Mouse (Mus musculus) testis, adult 2 months (tissue): ENCODE measurements at regions not wholly inside any gene's neighbourhood (a gene's known extent, or its start where the extent isn't known, plus 50 kb on each side); places are given as distances from the start of the nearest gene placed in this dataset.

Source experiments
- H3K27ac ChIP-seq: fragments of 200-500 bp; 2 replicates; pipeline ENCODE4 v1.5.1; 2012; ENCODE audit warnings: low read depth, low read length; ENCODE audit not compliant: control insufficient read depth, insufficient read depth
- H3K27me3 ChIP-seq: fragments of 200-500 bp; 2 replicates; pipeline ENCODE4 v1.6.1; 2012; ENCODE audit warnings: mild to moderate bottlenecking, low read length, moderate library complexity; ENCODE audit not compliant: control insufficient read depth, insufficient read depth
- H3K36me3 ChIP-seq: fragments of 200-500 bp; 2 replicates; pipeline ENCODE4 v1.6.1; 2012; ENCODE audit warnings: mild to moderate bottlenecking, low read length; ENCODE audit not compliant: control insufficient read depth, insufficient read depth
- H3K4me1 ChIP-seq: fragments of 200-500 bp; 2 replicates; pipeline ENCODE4 v1.6.1; 2012; ENCODE audit warnings: low read length; ENCODE audit not compliant: control insufficient read depth, insufficient read depth
- H3K4me3 ChIP-seq: fragments of 200-500 bp; 2 replicates; pipeline ENCODE4 v1.5.1; 2012; ENCODE audit warnings: low read depth, mild to moderate bottlenecking, low read length, moderate library complexity, mixed read lengths; ENCODE audit not compliant: control insufficient read depth
- CTCF ChIP-seq: fragments of 200-500 bp; IDR thresholded peaks from 2 replicates; pipeline ENCODE4 v1.5.1; 2012; ENCODE audit warnings: low read depth, mild to moderate bottlenecking, inconsistent platforms, low read length, moderate library complexity; ENCODE audit not compliant: control insufficient read depth, insufficient read depth, insufficient replicate concordance
- POLR2A ChIP-seq: fragments of 200-500 bp; IDR thresholded peaks from 2 replicates; pipeline ENCODE4 v1.6.1; 2012; ENCODE audit warnings: low read depth, mild to moderate bottlenecking, inconsistent platforms, low read length, moderate library complexity; ENCODE audit not compliant: control insufficient read depth

DNA sequence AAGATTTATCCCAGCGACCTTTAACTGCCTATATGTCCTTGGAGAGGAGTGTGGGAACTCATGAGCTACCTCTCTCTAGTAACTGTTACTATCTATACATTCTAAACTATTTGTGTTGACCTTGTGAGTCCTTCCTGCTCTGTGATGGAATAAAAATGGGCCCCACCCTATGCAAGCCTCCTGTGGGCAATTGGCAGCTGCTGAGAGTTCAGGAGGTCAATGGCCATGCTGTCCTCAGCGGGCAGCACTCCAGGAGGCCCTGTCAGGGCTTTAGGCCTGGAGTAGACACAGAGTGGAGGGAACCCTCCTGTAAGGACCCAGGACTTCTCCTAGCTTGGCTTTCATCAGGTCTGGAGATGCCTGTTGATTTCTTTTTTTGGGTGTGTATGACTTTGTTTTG is 373.1 kb downstream of the Slc4a3 start:
- Histone ChIP-seq H3K27ac (no peak overlapping the region), H3K27me3 (no peaks in the 10 kb centered on the region)
- TF ChIP-seq POLR2A (no peak), CTCF (no peak)

DNA sequence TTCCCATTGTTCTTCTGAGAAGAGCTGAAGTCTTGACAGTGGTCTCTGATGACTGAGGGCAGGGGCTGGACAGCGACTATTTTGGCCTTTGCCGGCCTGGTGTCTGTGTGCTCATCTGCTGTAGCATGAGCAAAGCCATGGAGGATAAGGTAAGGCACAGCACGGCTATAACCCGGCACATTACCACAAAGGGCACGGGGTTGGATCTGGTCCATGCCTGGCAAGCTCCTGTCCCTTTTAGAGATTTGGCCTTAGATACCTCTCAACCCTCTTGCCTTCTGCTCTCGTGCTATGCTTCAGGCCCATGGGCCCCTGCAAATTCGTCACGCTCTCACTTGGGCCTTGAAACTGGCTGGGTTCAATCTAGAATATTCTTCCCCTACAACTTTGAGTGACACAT is 379.0 kb downstream of the Slc4a3 start:
- Histone ChIP-seq H3K36me3 (no peaks in the 10 kb centered on the region), H3K4me1 (no peaks in the 10 kb centered on the region), H3K27me3 (no peaks in the 10 kb centered on the region), H3K27ac (no peak overlapping the region), H3K4me3 (no peak overlapping the region)
- TF ChIP-seq POLR2A (no peak), CTCF (no peak)

More for the DNA sequence above, 373.1 kb downstream of the Slc4a3 start:
- H3K4me3 ChIP-seq, result no peak overlapping the region
- no peaks in the 10 kb centered on the region for H3K36me3 ChIP-seq
- no peaks in the 10 kb centered on the region for H3K4me1 ChIP-seq

DNA sequence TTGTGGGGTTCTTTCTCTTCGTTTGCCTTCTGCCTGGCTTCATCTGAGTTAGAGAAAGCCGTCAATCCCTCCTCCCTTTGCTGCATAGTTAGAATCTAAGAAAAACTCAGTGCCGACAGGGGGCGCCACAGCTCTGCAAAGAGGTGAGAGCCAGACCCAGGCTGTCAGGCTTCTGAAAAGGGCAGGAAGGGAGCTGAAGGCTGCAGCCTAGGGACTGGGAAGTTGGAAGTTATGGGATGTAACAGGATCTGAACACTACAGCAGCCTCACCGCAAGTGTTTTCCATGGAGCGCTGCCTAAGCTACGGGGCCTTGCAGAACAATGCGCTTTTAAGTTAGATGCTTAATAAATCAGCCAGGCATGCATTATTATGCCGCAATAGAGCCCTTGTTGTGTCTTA is 379.7 kb downstream of the Slc4a3 start:
- Histone ChIP-seq H3K36me3 (no peaks in the 10 kb centered on the region), H3K27me3 (no peaks in the 10 kb centered on the region), H3K4me3 (no peak overlapping the region), H3K27ac (no peak overlapping the region), H3K4me1 (no peaks in the 10 kb centered on the region)
- TF ChIP-seq CTCF (peak; percentile 71), POLR2A (no peak)

DNA sequence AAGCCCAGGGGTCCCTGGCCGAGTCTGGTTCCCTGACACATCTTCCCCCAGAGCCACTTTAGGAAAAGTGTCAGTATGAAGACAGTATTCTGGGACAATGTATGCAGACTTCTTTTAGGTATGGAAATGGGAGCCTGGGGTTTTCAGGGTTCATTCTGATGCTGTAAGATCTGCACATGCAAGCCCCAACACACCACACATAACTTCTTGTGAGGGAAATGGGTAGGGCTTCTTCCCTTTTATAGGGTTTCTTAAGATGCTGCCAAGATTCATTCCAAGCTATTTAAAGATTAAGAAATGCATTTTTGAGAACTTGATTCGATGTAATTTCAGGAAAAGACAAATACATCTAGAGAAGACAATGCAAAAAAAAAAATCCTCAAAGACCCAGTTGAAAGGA is 385.8 kb downstream of the Slc4a3 start:
- H3K27ac ChIP-seq, result no peak overlapping the region
- TF ChIP-seq CTCF (no peak), POLR2A (no peak)
- H3K27me3 ChIP-seq, result no peaks in the 10 kb centered on the region
- no peaks in the 10 kb centered on the region for H3K4me1 ChIP-seq
- H3K36me3 ChIP-seq, result no peaks in the 10 kb centered on the region
- no peak overlapping the region for H3K4me3 ChIP-seq

DNA sequence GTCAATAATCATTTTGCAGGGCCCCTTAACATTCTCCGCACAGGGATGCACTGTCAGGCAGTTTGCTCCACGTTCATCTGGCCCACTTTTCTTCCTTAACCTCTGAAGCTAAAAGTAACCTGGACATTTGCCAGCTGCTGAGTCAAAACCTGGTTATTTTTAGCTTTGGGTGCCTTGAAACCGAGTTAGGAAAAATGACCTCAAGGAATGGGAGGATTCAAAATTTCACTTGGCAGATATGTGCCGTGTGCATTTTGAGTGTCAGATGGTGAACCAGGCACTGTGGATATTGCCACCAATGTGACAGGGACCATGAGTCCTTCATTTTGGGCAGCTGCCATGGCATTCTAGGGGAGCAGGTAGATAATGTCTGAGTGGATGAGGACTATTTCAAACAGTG is 387.8 kb downstream of the Slc4a3 start:
- TF ChIP-seq CTCF (no peak), POLR2A (no peak)
- no peak overlapping the region for H3K4me3 ChIP-seq
- no peak overlapping the region for H3K27ac ChIP-seq
- H3K36me3 ChIP-seq, result no peaks in the 10 kb centered on the region
- H3K4me1 ChIP-seq, result no peaks in the 10 kb centered on the region
- H3K27me3 ChIP-seq, result no peaks in the 10 kb centered on the region

DNA sequence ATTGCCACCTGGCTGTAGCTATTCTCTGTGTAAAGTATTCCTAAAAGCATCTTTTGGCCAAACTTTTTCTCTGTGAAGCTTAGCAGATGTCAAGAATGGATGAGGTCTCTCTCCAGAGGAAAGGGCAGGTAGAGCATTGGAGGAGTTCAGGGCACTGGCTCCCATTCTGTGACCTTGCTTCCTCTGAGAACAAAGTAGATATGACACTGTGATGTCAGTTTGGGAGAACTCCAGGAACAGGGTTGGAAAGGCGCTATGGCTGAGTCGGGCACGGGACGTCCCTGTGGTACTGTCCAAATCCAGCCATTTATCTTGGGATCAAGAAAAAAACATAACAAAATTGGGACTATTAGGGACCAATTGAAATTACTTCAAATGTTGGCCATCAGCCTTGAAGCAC is 388.7 kb downstream of the Slc4a3 start:
- Histone ChIP-seq H3K4me1 (no peaks in the 10 kb centered on the region), H3K27me3 (no peaks in the 10 kb centered on the region), H3K27ac (no peak overlapping the region), H3K36me3 (no peaks in the 10 kb centered on the region), H3K4me3 (no peak overlapping the region)
- TF ChIP-seq CTCF (no peak), POLR2A (no peak)

DNA sequence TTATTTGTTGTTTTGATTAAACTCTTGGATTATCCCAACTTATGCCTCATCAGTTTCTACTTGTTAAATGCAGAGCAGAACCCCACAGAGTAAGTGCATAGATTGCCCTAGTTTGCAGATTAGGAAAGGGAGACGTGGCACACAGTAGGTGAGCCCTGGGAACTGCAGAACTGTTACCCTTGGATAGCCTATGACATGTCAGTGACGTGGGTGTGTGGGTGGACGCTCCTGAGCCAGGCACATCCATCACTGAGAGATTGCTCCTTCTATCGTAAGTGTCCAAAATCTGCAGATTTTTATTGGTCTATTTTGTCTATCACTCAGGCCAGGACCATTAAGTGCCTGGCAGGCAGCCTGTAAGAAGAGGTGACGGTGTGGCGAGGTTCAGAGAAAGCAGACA is 389.8 kb downstream of the Slc4a3 start:
- TF ChIP-seq POLR2A (no peak), CTCF (no peak)
- Histone ChIP-seq H3K4me1 (no peaks in the 10 kb centered on the region), H3K27ac (no peak overlapping the region), H3K4me3 (no peak overlapping the region), H3K36me3 (no peaks in the 10 kb centered on the region), H3K27me3 (no peaks in the 10 kb centered on the region)

DNA sequence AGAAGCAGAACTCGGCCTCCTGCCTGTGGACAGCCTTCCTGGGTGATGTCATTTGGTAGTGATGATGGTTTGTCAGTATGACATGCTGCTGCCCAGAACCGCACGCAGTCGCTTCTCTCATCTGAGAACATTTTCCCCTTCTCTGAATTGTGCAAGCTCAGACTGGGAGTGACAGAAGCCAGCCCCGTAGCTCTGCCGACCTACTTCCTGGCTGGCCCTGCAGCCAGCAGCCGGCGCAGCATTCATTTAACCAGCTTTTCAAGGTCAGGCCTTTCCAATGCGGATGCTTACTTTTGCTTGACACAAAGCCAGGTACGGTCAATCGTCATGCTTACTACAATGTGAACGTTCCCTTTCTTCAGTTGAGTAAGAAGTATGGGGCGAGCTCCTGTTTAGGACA is 390.5 kb downstream of the Slc4a3 start:
- no peak overlapping the region for H3K4me3 ChIP-seq
- H3K27ac ChIP-seq, result no peak overlapping the region
- H3K27me3 ChIP-seq, result no peaks in the 10 kb centered on the region
- H3K36me3 ChIP-seq, result no peaks in the 10 kb centered on the region
- TF ChIP-seq POLR2A, result no peak
- no peak for TF ChIP-seq CTCF
- H3K4me1 ChIP-seq, result no peaks in the 10 kb centered on the region
